Mouse (Mus musculus): Measurements from ENCODE around the gene 4930442H23Rik.

- TF ChIP-seq CTCF (IDR thresholded peaks at IDR 0.05; ENCODE audit: low read depth, low read length) (no peak), POLR2A (IDR thresholded peaks at IDR 0.05; ENCODE audit: borderline replicate concordance, low read depth, low read length) (no peak)
These were observed 3.5 kb upstream of the 4930442H23Rik start for GRCm38 (mm10) chr10:81187161-81187560.

Data from bone marrow macrophage, adult 2 months (primary cell).